Mouse (Mus musculus) thymus, adult 2 months (tissue): ENCODE measurements at regions not wholly inside any gene's neighbourhood (a gene's known extent, or its start where the extent isn't known, plus 50 kb on each side); places are given as distances from the start of the nearest gene placed in this dataset.

Source experiments
- DNase-seq: peaks from one replicate; pipeline ENCODE4 v3.0.0; 2021
- H3K27ac ChIP-seq: fragments of 200-500 bp; 2 replicates; pipeline ENCODE4 v1.5.1; 2012; ENCODE audit warnings: low read length, control low read depth; ENCODE audit not compliant: control insufficient read depth, insufficient read depth
- H3K27me3 ChIP-seq: fragments of 200-500 bp; 2 replicates; pipeline ENCODE4 v1.6.1; 2012; ENCODE audit warnings: mild to moderate bottlenecking, low read length, moderate library complexity, mixed read lengths; ENCODE audit not compliant: control insufficient read depth, insufficient read depth
- H3K36me3 ChIP-seq: fragments of 200-500 bp; 2 replicates; pipeline ENCODE4 v1.6.1; 2012; ENCODE audit warnings: mild to moderate bottlenecking, low read length, moderate library complexity; ENCODE audit not compliant: control insufficient read depth, insufficient read depth
- H3K4me1 ChIP-seq: fragments of 200-500 bp; replicated peaks from 2 replicates; pipeline ENCODE4 v1.6.1; 2012; ENCODE audit warnings: low read length; ENCODE audit not compliant: control insufficient read depth, insufficient read depth
- H3K4me3 ChIP-seq: fragments of 200-500 bp; 2 replicates; pipeline ENCODE4 v1.5.1; 2012; ENCODE audit warnings: mild to moderate bottlenecking, low read length, control low read depth, moderate library complexity; ENCODE audit not compliant: control insufficient read depth, insufficient read depth
- CTCF ChIP-seq: fragments of 200-500 bp; IDR thresholded peaks from 2 replicates; pipeline ENCODE4 v1.5.1; 2012; ENCODE audit warnings: mild to moderate bottlenecking, control low read depth, low read length, moderate library complexity, borderline replicate concordance; ENCODE audit not compliant: control insufficient read depth, poor library complexity, insufficient read depth; ENCODE audit errors: extremely low read depth
- POLR2A ChIP-seq: fragments of 200-500 bp; IDR thresholded peaks from 2 replicates; pipeline ENCODE4 v1.6.1; 2012; ENCODE audit warnings: mild to moderate bottlenecking, low read length, control low read depth, moderate library complexity; ENCODE audit not compliant: control insufficient read depth, poor library complexity, insufficient read depth; ENCODE audit errors: extremely low read depth
- WGBS: fragments of 180-500 bp; shearing (Covaris S2); methylation state at CpG from one replicate; pipeline ENCODE4 v1.1.7; 2018; 5-methylcytosine and 5-hydroxymethylcytosine counted together

- H3K36me3 ChIP-seq, result no peaks in the 10 kb centered on the region
- no peak for DNase-seq
- 94% methylated on average over 5 of the region's 5 CpGs for WGBS
- peaks cover 21% of the 10 kb centered on the region for H3K4me1 ChIP-seq
- H3K27me3 ChIP-seq, result no peaks in the 10 kb centered on the region
- no peak for TF ChIP-seq POLR2A
- no peak for TF ChIP-seq CTCF
- no peak overlapping the region for H3K27ac ChIP-seq
- H3K4me3 ChIP-seq, result no peak overlapping the region
These were observed 169.7 kb downstream of the Nrp2 start for GRCm38 (mm10) chr1:62872771-62873170.

GRCm38 (mm10) chr1:62875631-62876030 is 172.5 kb downstream of the Nrp2 start:
- DNase-seq, result peak; percentile 36
- H3K4me1 ChIP-seq, result peaks cover 21% of the 10 kb centered on the region
- WGBS, result 6% methylated on average over 9 of the region's 9 CpGs
- H3K27me3 ChIP-seq, result no peaks in the 10 kb centered on the region
- TF ChIP-seq CTCF (no peak), POLR2A (0 out of 2 replicates have a peak, but pooled peaks have one; percentile 23)
- H3K27ac ChIP-seq, result peak overlapping the region; percentile 20; the same call in 1 of the 2 replicates
- H3K36me3 ChIP-seq, result no peaks in the 10 kb centered on the region
- no peak overlapping the region for H3K4me3 ChIP-seq

- H3K4me3 ChIP-seq, result no peak overlapping the region
- no peak overlapping the region for H3K27ac ChIP-seq
- peak; percentile 15 for DNase-seq
- no peaks in the 10 kb centered on the region for H3K36me3 ChIP-seq
- 17% methylated on average over 3 of the region's 3 CpGs for WGBS
- TF ChIP-seq CTCF, result no peak
- no peak for TF ChIP-seq POLR2A
- H3K27me3 ChIP-seq, result no peaks in the 10 kb centered on the region
- H3K4me1 ChIP-seq, result peaks cover 21% of the 10 kb centered on the region
These were observed 173.6 kb downstream of the Nrp2 start for GRCm38 (mm10) chr1:62876685-62877084.

GRCm38 (mm10) chr1:62880882-62881291 is 177.8 kb downstream of the Nrp2 start:
- 95% methylated on average over 4 of the region's 4 CpGs for WGBS
- H3K4me1 ChIP-seq, result peaks cover 11% of the 10 kb centered on the region
- H3K27me3 ChIP-seq, result no peaks in the 10 kb centered on the region
- TF ChIP-seq POLR2A (no peak), CTCF (no peak)
- no peak overlapping the region for H3K27ac ChIP-seq
- DNase-seq, result no peak
- no peaks in the 10 kb centered on the region for H3K36me3 ChIP-seq
- H3K4me3 ChIP-seq, result no peak overlapping the region

- TF ChIP-seq POLR2A (no peak), CTCF (no peak)
- Histone ChIP-seq H3K4me1 (peaks cover 10% of the 10 kb centered on the region), H3K27ac (no peak overlapping the region), H3K27me3 (no peaks in the 10 kb centered on the region), H3K36me3 (no peaks in the 10 kb centered on the region), H3K4me3 (no peak overlapping the region)
- WGBS, result 95% methylated on average over 6 of the region's 6 CpGs
- DNase-seq, result no peak
These were observed 178.4 kb downstream of the Nrp2 start for GRCm38 (mm10) chr1:62881477-62881876.

- H3K4me3 ChIP-seq, result no peak overlapping the region
- TF ChIP-seq POLR2A (no peak), CTCF (no peak)
- no peaks in the 10 kb centered on the region for H3K27me3 ChIP-seq
- no peak overlapping the region for H3K27ac ChIP-seq
- peaks cover 7% of the 10 kb centered on the region for H3K4me1 ChIP-seq
- 90% methylated on average over 5 of the region's 5 CpGs for WGBS
- no peak for DNase-seq
- no peaks in the 10 kb centered on the region for H3K36me3 ChIP-seq
These were observed 178.9 kb downstream of the Nrp2 start for GRCm38 (mm10) chr1:62882028-62882427.

- Histone ChIP-seq H3K4me3 (no peak overlapping the region), H3K27ac (no peak overlapping the region), H3K36me3 (no peaks in the 10 kb centered on the region), H3K27me3 (no peaks in the 10 kb centered on the region), H3K4me1 (no peaks in the 10 kb centered on the region)
- no peak for DNase-seq
- TF ChIP-seq CTCF (no peak), POLR2A (no peak)
- WGBS, result 90% methylated on average over 20 of the region's 20 CpGs
These were observed 181.9 kb downstream of the Nrp2 start for GRCm38 (mm10) chr1:62884876-62885480.
